Mouse (Mus musculus) forebrain, embryonic 11.5 days (tissue): Measurements from ENCODE around the gene Rps6ka4. TPM values are rescaled to one million over a fixed set of nuclear protein-coding genes. Genes with fewer than 3 reads are reported as not detected.

Experiments
- ATAC-seq: fragments of 200-750 bp; cut with Nextera tagmentation; replicated peaks from 2 replicates; pipeline ENCODE4 v1.8.0; 2017; ENCODE audit warnings: moderate TSS enrichment; ENCODE audit not compliant: low FRiP score
- DNase-seq: peaks from one replicate; pipeline ENCODE4 v3.0.0-alpha.2; 2017; ENCODE audit warnings: low spot score
- H3K27ac ChIP-seq: fragments of 300-500 bp; sonication (generic); 2 replicates; pipeline ENCODE4 v1.5.1; 2014; ENCODE audit warnings: low read depth, low read length
- H3K27me3 ChIP-seq: fragments of 300-500 bp; sonication (generic); 2 replicates; pipeline ENCODE4 v1.6.1; 2014; ENCODE audit warnings: mild to moderate bottlenecking, low read length, mixed read lengths; ENCODE audit not compliant: control insufficient read depth, insufficient read depth
- H3K36me3 ChIP-seq: fragments of 300-500 bp; sonication (generic); 2 replicates; pipeline ENCODE4 v1.6.1; 2014; ENCODE audit warnings: mild to moderate bottlenecking, low read length, moderate library complexity, mixed read lengths; ENCODE audit not compliant: control insufficient read depth, insufficient read depth
- H3K4me1 ChIP-seq: fragments of 300-500 bp; sonication (generic); replicated peaks from 2 replicates; pipeline ENCODE4 v1.6.1; 2014; ENCODE audit warnings: low read length, mixed read lengths; ENCODE audit not compliant: control insufficient read depth, insufficient read depth
- H3K4me2 ChIP-seq: fragments of 300-500 bp; sonication (generic); 2 replicates; pipeline ENCODE4 v1.6.1; 2014; ENCODE audit warnings: low read depth, mild to moderate bottlenecking, low read length, moderate library complexity, mixed read lengths; ENCODE audit not compliant: severe bottlenecking
- H3K4me3 ChIP-seq: fragments of 300-500 bp; sonication (generic); 2 replicates; pipeline ENCODE4 v1.5.1; 2014; ENCODE audit warnings: low read depth, low read length
- H3K9ac ChIP-seq: fragments of 300-500 bp; sonication (generic); 2 replicates; pipeline ENCODE4 v1.6.1; 2014; ENCODE audit warnings: low read length
- H3K9me3 ChIP-seq: fragments of 300-500 bp; sonication (generic); 2 replicates; pipeline ENCODE4 v1.6.1; 2016; ENCODE audit warnings: low read length, mixed read lengths; ENCODE audit not compliant: control insufficient read depth
- WGBS: fragments of 180-500 bp; shearing (Covaris S2); extraction: QIAGEN DNeasy Blood & Tissue Kit; methylation state at CpG from one replicate; pipeline ENCODE4 v1.1.7; 2014; 5-methylcytosine and 5-hydroxymethylcytosine counted together
- polyA plus RNA-seq: library from polyadenylated mRNA; unstranded; fragments of >200 nt; fragmentation: Nextera tagmentation; extraction: Ambion mirVana; gene quantifications from 2 replicates; pipeline ENCODE4 v1.2.1, GENCODE M21; 2014

Rps6ka4 gene
- polyA plus RNA-seq, 1 experiment from 2014 or later = 7.2 TPM

DNA sequence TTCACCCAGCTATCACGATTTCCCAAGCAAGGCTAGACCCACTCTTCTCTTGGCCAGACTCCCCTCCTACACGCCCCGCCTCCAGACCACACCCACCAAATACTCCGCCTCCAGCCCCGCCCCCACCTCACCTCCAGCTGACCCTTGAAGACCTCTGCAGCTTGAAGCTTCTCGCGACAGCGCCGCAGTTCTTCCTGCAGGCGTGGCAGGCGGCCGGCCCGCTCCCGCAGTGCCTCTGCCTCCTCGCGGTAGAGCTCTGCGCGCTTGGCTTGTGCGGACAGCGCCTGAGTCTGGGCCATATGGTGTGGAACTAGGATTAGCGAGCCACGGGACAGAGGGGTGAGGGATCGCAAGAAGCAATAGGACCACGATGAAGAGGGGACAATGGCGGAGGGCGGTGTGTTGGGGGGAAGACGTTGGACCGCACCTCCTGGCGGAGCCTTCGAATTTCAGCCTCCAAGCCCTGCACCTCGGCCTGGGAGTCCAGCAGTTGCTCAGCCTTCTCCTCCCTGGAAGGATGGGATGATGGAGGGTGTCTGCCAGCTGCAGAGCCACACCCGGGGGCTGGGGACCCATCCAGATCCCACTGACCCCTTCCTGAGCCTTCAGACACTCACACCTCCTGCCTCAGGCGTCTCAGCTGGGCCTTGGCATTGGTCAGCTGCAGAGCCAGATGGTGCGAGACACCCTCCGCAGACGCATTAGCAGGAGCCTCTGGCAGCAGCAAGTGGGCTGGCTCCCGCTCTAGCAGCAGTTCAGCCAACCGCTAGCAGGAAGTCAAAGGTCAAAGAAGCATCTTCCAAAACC, 15.0 kb upstream of the Rps6ka4 start:
- peak overlapping the region; percentile 47 for H3K4me2 ChIP-seq
- ATAC-seq (peak; percentile 66), DNase-seq (peak; percentile 85)
- H3K27me3 ChIP-seq = 0 out of 2 replicates have a peak, but pooled peaks cover 2% of the 10 kb centered on the region
- H3K4me3 ChIP-seq = peak overlapping the region; percentile 9; the same call in 1 of the 2 replicates
- H3K36me3 ChIP-seq = no peaks in the 10 kb centered on the region
- H3K9me3 ChIP-seq = no peaks in the 10 kb centered on the region
- 9% methylated on average over 38 of the region's 38 CpGs for WGBS
- H3K9ac ChIP-seq = 0 out of 2 replicates have a peak overlapping the region, but pooled peaks have one; percentile 21
- no peak overlapping the region for H3K27ac ChIP-seq
- peaks cover 16% of the 10 kb centered on the region for H3K4me1 ChIP-seq

DNA sequence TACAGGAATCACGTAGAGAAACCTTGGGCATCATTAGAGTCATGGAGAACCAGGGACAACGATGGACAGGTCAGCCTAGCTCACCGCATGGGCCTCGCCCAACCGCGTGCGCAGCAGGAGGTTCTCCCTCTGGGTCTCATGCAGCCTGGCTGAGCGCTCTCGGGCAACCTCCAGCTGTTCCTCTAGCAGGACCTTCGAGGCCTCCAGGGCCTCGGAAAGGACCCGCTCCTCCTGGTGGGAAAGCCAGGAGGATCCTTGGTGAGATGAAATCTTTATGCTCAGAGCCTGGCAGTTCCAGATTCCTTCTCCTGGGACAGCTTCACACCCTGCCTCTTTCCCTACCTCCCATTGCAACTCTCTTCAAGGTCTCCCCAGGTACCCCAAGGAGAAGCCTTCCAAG, 14.2 kb upstream of the Rps6ka4 start:
- Histone ChIP-seq H3K27me3 (0 out of 2 replicates have a peak, but pooled peaks cover 2% of the 10 kb centered on the region), H3K9me3 (no peaks in the 10 kb centered on the region), H3K4me1 (peaks cover 16% of the 10 kb centered on the region), H3K4me2 (no peak overlapping the region), H3K9ac (no peak overlapping the region), H3K4me3 (no peak overlapping the region), H3K27ac (no peak overlapping the region), H3K36me3 (no peaks in the 10 kb centered on the region)
- 89% methylated on average over 12 of the region's 12 CpGs for WGBS
- no peak for ATAC-seq
- peak; percentile 52 for DNase-seq

- WGBS = 81% methylated on average over 8 of the region's 8 CpGs
- H3K4me2 ChIP-seq = no peak overlapping the region
- peaks cover 8% of the 10 kb centered on the region for H3K27me3 ChIP-seq
- ATAC-seq = no peak
- H3K4me1 ChIP-seq = peaks cover 16% of the 10 kb centered on the region
- H3K27ac ChIP-seq = no peak overlapping the region
- no peak overlapping the region for H3K9ac ChIP-seq
- DNase-seq = peak; percentile 45
- H3K4me3 ChIP-seq = no peak overlapping the region
- H3K9me3 ChIP-seq = no peaks in the 10 kb centered on the region
- H3K36me3 ChIP-seq = no peaks in the 10 kb centered on the region
These were observed 13.5 kb upstream of the Rps6ka4 start for GRCm38 (mm10) chr19:6853903-6854302.

GRCm38 (mm10) chr19:6852393-6853305, 12.2 kb upstream of the Rps6ka4 start:
- Histone ChIP-seq H3K36me3 (no peaks in the 10 kb centered on the region), H3K4me3 (no peak overlapping the region), H3K27ac (no peak overlapping the region), H3K27me3 (peaks cover 21% of the 10 kb centered on the region), H3K9ac (no peak overlapping the region), H3K9me3 (no peaks in the 10 kb centered on the region), H3K4me1 (peaks cover 22% of the 10 kb centered on the region), H3K4me2 (no peak overlapping the region)
- WGBS = 75% methylated on average over 21 of the region's 21 CpGs
- no peak for DNase-seq
- ATAC-seq = no peak

DNA sequence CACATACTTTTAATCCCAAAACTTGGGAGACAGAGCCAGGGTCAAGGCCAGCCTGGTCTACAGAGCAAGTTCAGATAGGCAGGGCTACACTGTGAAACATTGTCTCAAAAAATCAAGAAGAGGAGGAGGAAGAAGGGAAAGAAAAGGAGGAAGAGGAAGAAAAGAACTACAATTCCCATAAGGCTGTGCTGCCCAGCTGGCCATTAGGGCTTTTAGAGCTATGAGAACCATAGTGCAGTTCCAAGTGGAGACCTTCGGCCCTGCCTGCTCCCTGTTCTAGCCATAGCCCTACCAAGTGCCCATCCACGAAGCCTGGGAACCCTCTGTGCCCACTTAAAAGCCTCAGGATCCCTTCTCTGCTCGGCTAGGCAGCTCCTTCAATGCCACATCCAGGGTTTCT, 11.1 kb upstream of the Rps6ka4 start:
- Histone ChIP-seq H3K27ac (no peak overlapping the region), H3K4me2 (no peak overlapping the region), H3K4me1 (peaks cover 20% of the 10 kb centered on the region), H3K9ac (no peak overlapping the region), H3K36me3 (no peaks in the 10 kb centered on the region), H3K4me3 (no peak overlapping the region), H3K27me3 (peaks cover 31% of the 10 kb centered on the region), H3K9me3 (no peaks in the 10 kb centered on the region)
- ATAC-seq (no peak), DNase-seq (no peak)
- WGBS = 83% methylated on average over 3 of the region's 3 CpGs

- Histone ChIP-seq H3K4me3 (no peak overlapping the region), H3K9me3 (no peaks in the 10 kb centered on the region), H3K4me2 (no peak overlapping the region), H3K4me1 (peaks cover 6% of the 10 kb centered on the region; the same call in 1 of the 2 replicates), H3K9ac (no peak overlapping the region), H3K27ac (no peak overlapping the region), H3K27me3 (peaks cover 36% of the 10 kb centered on the region), H3K36me3 (no peaks in the 10 kb centered on the region)
- 67% methylated on average over 23 of the region's 23 CpGs for WGBS
- ATAC-seq (no peak), DNase-seq (peak; percentile 46)
These were observed 9.2 kb upstream of the Rps6ka4 start for GRCm38 (mm10) chr19:6849506-6850068.

- peak overlapping the region; percentile 19 for H3K4me3 ChIP-seq
- peaks cover 6% of the 10 kb centered on the region; the same call in 1 of the 2 replicates for H3K4me1 ChIP-seq
- DNase-seq (peak; percentile 60), ATAC-seq (no peak)
- H3K36me3 ChIP-seq = no peaks in the 10 kb centered on the region
- H3K27ac ChIP-seq = no peak overlapping the region
- 3% methylated on average over 31 of the region's 31 CpGs for WGBS
- no peaks in the 10 kb centered on the region for H3K9me3 ChIP-seq
- H3K9ac ChIP-seq = no peak overlapping the region
- H3K4me2 ChIP-seq = peak overlapping the region; percentile 45
- H3K27me3 ChIP-seq = peaks cover 36% of the 10 kb centered on the region
These were observed 7.5 kb upstream of the Rps6ka4 start for GRCm38 (mm10) chr19:6847841-6848517.

GRCm38 (mm10) chr19:6846050-6846449, 5.6 kb upstream of the Rps6ka4 start:
- no peak overlapping the region for H3K9ac ChIP-seq
- DNase-seq (no peak), ATAC-seq (no peak)
- no peaks in the 10 kb centered on the region for H3K36me3 ChIP-seq
- peaks cover 6% of the 10 kb centered on the region; the same call in 1 of the 2 replicates for H3K4me1 ChIP-seq
- no peak overlapping the region for H3K27ac ChIP-seq
- no peak overlapping the region for H3K4me2 ChIP-seq
- no peaks in the 10 kb centered on the region for H3K9me3 ChIP-seq
- H3K27me3 ChIP-seq = peaks cover 37% of the 10 kb centered on the region
- WGBS = 72% methylated on average over 4 of the region's 4 CpGs
- no peak overlapping the region for H3K4me3 ChIP-seq
